Mouse (Mus musculus): ENCODE results near the gene Rsph10b.

- no peak for TF ChIP-seq USF1 (IDR thresholded peaks at IDR 0.05; ENCODE audit: low read depth)
- no peak for TF ChIP-seq POLR2A (IDR thresholded peaks at IDR 0.05; ENCODE audit: insufficient read length, low read depth)
Measured at GRCm38 (mm10) chr5:143930656-143931055, 2.2 kb upstream of the Rsph10b start.

Data from myocyte (in vitro differentiated cells).